Mouse (Mus musculus): ENCODE data around the gene Isy1. TPM values are rescaled to one million over a fixed set of nuclear protein-coding genes. Genes with fewer than 3 reads are reported as not detected.

Isy1 gene
- 68.8 and 74.0 TPM in 2 replicates for polyA plus RNA-seq (2016; fragmentation: Nextera tagmentation; extraction: Ambion mirVana)

DNA sequence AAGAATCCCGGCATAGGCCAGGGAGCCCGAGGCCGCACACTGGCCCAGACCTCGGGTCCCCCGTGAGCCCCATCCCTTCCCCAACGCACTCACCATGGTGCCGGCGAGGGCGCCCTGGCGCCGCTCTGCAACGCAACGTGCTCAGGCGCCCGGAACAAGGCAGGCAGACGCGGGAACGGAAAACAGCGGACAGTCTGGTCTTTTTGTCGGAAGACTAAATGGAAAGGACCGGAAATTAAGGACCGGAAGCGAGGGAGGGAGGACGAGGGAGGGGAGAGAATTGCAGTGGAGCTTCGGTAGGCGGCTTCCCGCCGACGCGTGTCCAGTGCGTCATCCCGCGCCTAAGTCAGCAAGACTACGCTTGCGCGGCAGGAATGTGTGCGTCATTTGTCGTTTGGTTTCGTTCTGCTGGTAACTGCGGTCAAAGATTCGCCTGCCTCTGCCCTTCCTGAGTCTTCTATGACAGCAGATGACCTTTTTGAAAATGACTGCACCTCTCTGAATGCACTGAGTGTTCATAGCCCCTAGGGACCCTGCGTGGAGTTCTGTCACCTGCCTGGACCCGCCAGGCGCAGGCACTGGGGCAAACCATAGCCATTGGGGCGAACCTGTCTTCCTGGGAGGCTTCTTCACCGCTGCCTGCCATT is at the start of gene Isy1:
Gene Isy1 (minus strand): TSS at position 248 of the 647 bp plus-strand sequence.
- no peaks in the 10 kb centered on the region for H3K9me3 ChIP-seq (replicated peaks)
- peak; percentile 95 for DNase-seq (ENCODE audit: low spot score)
- no peaks in the 10 kb centered on the region for H3K27me3 ChIP-seq (ENCODE audit: low read depth, poor library complexity, severe bottlenecking)
- H3K36me3 ChIP-seq: peaks cover 54% of the 10 kb centered on the region
- under 1% methylated on average over 46 of the region's 46 CpGs for WGBS
- H3K4me3 ChIP-seq: peak within 1 kb of the TSS; percentile 86
- peak within 1 kb of the TSS; percentile 94 for H3K27ac ChIP-seq
- H3K4me1 ChIP-seq: peaks cover 16% of the 10 kb centered on the region

DNA sequence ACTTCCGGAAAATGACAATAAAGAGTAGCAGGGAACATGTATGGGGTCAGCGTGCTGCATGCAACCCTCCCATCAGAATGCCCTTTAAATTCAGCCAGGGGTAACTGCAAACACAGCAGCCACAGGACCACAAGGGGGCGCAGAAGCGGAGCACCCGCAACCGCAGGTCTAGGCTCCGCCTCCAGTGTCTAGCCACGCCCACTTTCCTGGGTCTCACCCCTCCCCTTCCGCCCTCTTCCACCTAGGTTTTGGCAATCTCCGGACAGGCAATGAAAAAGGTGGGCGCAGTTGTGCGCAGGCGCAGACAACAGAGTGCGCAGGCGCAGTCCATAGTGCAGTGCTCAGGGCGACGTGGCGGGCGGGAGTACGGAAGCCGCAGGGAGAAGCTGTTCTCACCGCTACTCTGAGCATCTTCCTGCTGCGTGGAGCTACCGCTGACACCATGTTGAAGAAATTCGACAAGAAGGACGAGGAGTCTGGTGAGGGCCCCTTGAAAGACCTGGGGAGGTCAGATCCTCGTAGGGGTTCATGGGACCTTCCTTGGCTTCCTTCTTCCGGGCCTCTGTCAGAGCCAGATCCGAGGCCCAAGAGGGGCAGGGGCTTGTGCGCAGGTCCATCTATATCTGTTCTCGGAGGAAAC is 49.1 kb upstream of the Isy1 start, which contains the start of gene Copg1:
Gene Copg1 (plus strand): TSS at position 221 of the 640 bp plus-strand sequence.
- peak within 1 kb of the TSS; percentile 91 for H3K27ac ChIP-seq
- H3K9me3 ChIP-seq (replicated peaks): no peaks in the 10 kb centered on the region
- under 1% methylated on average over 31 of the region's 31 CpGs for WGBS
- H3K4me1 ChIP-seq: peaks cover 7% of the 10 kb centered on the region
- H3K27me3 ChIP-seq (ENCODE audit: low read depth, poor library complexity, severe bottlenecking): no peaks in the 10 kb centered on the region
- peak; percentile 100 for DNase-seq (ENCODE audit: low spot score)
- H3K36me3 ChIP-seq: peaks cover 37% of the 10 kb centered on the region
- peak within 1 kb of the TSS; percentile 84 for H3K4me3 ChIP-seq

DNA sequence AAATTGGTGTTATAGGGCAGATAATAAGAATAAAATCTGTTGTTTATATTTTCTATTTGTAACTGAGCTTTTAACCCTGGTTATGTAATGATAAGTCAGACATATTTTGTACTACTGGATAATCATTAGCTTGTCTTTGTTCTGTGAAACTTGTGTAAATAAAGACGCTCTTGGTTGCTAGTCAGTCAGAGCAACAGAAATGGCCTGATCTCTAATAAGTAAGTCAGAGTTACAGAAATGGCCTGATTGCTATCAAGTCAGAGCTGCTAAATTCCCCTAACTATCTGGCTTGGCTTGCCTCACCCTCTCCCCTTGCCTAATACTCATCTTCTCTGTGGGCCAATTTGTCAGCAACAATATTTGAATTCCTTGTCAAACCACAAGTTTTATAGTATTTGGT is 48.1 kb upstream of the Isy1 start:
- WGBS: 96% methylated on average over 1 of the region's 1 CpGs
- no peak for DNase-seq (ENCODE audit: low spot score)
- Histone ChIP-seq H3K27me3 (ENCODE audit: low read depth, poor library complexity, severe bottlenecking) (no peaks in the 10 kb centered on the region), H3K36me3 (peaks cover 28% of the 10 kb centered on the region), H3K27ac (no peak overlapping the region), H3K9me3 (replicated peaks) (no peaks in the 10 kb centered on the region), H3K4me1 (peaks cover 7% of the 10 kb centered on the region), H3K4me3 (no peak overlapping the region)

DNA sequence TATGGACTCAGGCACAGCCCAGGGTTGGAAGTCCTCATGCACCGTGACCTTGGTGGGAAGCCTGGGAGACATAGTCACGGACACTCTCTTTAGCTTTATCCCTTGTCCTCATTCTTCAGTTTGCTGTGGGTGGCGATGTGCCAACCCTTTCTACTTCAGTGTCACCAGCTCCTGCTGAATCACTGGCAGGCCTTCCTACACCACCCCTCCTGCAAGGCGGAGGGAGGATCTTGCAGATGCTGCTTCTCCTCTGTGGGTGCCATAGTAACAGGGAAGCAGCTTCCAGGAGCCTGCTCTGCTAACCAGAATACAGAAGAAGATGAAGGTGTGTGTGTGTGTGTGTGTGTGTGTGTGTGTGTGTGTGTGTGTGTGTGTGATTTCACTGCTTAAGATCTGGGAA is 44.2 kb upstream of the Isy1 start:
- no peaks in the 10 kb centered on the region for H3K9me3 ChIP-seq (replicated peaks)
- WGBS: 81% methylated on average over 4 of the region's 4 CpGs
- no peaks in the 10 kb centered on the region for H3K4me1 ChIP-seq
- H3K27ac ChIP-seq: no peak overlapping the region
- H3K27me3 ChIP-seq (ENCODE audit: low read depth, poor library complexity, severe bottlenecking): no peaks in the 10 kb centered on the region
- H3K4me3 ChIP-seq: no peak overlapping the region
- H3K36me3 ChIP-seq: no peaks in the 10 kb centered on the region
- no peak for DNase-seq (ENCODE audit: low spot score)

DNA sequence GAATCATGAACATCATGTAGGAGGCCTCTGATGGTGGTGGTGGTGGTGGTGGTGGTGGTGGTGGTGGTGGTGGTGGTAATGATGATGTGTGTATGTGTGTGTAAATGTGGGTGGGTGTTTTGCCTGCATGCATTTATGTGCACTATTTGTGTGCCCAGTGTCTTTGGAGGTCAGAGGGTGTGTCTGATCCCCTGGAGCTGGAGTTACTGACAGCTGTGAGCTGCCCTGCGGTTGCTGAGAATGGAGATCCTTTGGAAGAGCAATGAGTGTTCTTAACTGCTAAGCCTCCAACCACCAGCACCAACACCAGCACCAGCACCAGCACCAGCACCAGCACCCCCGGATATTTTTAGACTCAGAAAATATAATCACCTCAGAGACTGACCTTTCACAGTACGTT is 43.6 kb upstream of the Isy1 start:
- H3K27ac ChIP-seq: no peak overlapping the region
- no peak for DNase-seq (ENCODE audit: low spot score)
- 82% methylated on average over 3 of the region's 3 CpGs for WGBS
- H3K9me3 ChIP-seq (replicated peaks): no peaks in the 10 kb centered on the region
- H3K27me3 ChIP-seq (ENCODE audit: low read depth, poor library complexity, severe bottlenecking): no peaks in the 10 kb centered on the region
- H3K36me3 ChIP-seq: no peaks in the 10 kb centered on the region
- no peaks in the 10 kb centered on the region for H3K4me1 ChIP-seq
- H3K4me3 ChIP-seq: no peak overlapping the region

DNA sequence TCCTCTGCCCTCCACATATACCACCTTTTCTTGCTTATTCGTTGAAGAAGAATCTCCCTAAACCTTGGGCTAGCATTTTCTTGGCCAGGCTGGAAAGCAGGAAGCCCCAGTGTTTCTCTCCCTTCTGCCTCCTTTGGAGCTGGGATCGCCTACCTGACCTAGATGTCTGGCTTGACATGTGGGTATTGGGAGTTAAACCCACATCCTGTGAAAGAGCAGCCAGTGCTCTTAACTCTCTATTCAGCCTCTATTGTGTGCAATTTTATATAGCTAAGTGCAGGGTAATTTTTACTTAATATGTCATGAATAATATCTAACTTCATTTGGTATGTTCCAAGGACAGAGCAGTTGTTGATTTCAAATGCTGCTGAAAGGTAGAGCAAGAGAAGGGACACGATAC is 41.0 kb upstream of the Isy1 start:
- DNase-seq (ENCODE audit: low spot score): no peak
- 74% methylated on average over 3 of the region's 3 CpGs for WGBS
- H3K27me3 ChIP-seq (ENCODE audit: low read depth, poor library complexity, severe bottlenecking): no peaks in the 10 kb centered on the region
- H3K9me3 ChIP-seq (replicated peaks): no peaks in the 10 kb centered on the region
- no peaks in the 10 kb centered on the region for H3K36me3 ChIP-seq
- peaks cover 5% of the 10 kb centered on the region for H3K4me1 ChIP-seq
- H3K27ac ChIP-seq: no peak overlapping the region
- no peak overlapping the region for H3K4me3 ChIP-seq

DNA sequence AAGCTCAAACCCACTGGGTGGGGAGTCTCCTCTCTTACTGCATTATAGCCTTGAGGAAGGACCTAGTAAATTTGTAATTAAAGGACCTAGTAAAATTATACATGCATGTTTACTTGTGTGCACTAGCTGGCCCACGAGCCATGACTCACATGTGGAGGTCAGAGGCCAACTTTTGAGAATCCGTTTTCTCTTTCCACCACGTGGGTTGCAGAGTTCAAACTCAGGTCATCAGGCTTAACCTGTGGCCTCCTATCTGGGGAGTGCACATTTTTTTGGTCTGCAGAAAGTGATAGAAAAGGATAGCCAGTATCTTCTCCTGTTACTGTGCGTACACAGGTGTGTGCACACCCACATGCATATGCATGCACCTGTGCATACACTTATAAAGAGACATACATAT is 40.4 kb upstream of the Isy1 start:
- peaks cover 5% of the 10 kb centered on the region for H3K4me1 ChIP-seq
- no peak overlapping the region for H3K4me3 ChIP-seq
- no peaks in the 10 kb centered on the region for H3K9me3 ChIP-seq (replicated peaks)
- WGBS: 35% methylated on average over 4 of the region's 4 CpGs
- H3K27ac ChIP-seq: no peak overlapping the region
- H3K36me3 ChIP-seq: no peaks in the 10 kb centered on the region
- H3K27me3 ChIP-seq (ENCODE audit: low read depth, poor library complexity, severe bottlenecking): no peaks in the 10 kb centered on the region
- DNase-seq (ENCODE audit: low spot score): no peak

DNA sequence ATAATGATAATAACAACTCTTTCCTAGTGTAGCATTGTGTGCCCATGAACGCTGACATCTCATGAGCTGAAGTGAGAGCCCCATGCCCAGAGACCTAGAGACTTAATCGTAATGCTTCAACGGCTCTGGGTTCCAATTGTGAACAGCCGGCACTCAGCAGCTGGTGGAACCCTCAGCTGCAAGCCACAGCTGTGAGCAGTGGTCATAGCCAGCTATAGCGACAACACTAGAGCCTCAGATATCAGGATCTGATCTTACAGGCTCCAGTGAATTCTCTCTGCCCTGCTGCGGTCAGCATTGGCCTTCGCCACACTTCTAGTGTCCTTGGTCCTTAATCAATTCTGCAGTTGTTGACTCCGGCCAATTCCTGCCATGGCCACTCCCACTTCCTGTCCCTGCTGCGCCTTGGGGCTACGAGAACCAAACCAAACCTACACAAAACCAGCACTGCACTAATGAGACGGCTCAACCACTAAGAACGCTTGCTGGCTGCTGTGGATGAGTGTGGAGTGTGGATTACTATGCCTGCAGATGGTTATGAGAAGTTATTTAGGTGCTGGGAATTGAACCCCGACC is 37.6 kb upstream of the Isy1 start:
- no peaks in the 10 kb centered on the region for H3K9me3 ChIP-seq (replicated peaks)
- WGBS: 76% methylated on average over 13 of the region's 13 CpGs
- H3K4me3 ChIP-seq: no peak overlapping the region
- H3K36me3 ChIP-seq: no peaks in the 10 kb centered on the region
- peak; percentile 39 for DNase-seq (ENCODE audit: low spot score)
- H3K4me1 ChIP-seq: peaks cover 5% of the 10 kb centered on the region
- H3K27me3 ChIP-seq (ENCODE audit: low read depth, poor library complexity, severe bottlenecking): no peaks in the 10 kb centered on the region
- H3K27ac ChIP-seq: peak overlapping the region; percentile 72; the same call in 1 of the 2 replicates

DNA sequence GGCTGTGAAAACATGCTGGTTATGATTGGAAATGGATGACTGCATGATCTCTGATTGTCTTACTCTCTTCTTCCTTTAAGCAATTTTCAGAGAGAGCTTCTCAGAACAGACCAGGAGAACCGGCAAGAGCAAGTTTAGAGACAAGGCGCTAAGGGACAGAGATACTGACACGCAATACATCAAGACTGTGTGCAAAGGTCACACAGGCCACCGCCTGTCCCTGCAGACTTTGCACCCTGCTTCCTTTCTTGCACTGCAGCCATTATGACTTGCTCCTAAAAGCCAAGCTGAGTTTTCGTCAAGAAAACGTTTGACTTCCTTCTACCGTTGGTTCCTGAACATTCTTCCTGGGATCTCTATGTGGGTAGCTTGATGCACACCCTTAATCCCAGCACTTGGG is 37.0 kb upstream of the Isy1 start:
- Histone ChIP-seq H3K27me3 (ENCODE audit: low read depth, poor library complexity, severe bottlenecking) (no peaks in the 10 kb centered on the region), H3K36me3 (no peaks in the 10 kb centered on the region), H3K9me3 (replicated peaks) (no peaks in the 10 kb centered on the region), H3K4me3 (no peak overlapping the region), H3K27ac (0 out of 2 replicates have a peak overlapping the region, but pooled peaks have one; percentile 72), H3K4me1 (peaks cover 5% of the 10 kb centered on the region)
- WGBS: 93% methylated on average over 7 of the region's 7 CpGs
- DNase-seq (ENCODE audit: low spot score): no peak

DNA sequence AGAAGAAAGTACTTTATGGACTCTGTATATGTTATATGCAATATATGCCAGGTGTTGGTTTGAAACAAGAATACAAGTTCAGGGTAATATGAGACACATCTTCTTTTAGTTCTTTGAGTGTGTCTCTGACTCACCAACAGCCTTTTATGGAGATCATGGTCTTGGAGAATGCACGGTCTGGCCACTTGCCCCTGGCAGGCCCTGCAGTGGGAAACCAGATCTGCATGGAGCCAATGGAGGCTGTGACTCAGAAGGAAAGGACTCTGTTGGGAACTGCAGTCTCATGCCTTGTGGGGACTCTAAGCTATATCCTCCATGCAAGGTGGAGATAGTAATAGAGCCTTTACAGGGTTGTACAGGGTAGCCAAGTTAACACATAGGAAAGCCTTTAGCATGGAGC is 36.5 kb upstream of the Isy1 start:
- no peak for DNase-seq (ENCODE audit: low spot score)
- H3K36me3 ChIP-seq: no peaks in the 10 kb centered on the region
- H3K27ac ChIP-seq: no peak overlapping the region
- H3K4me3 ChIP-seq: no peak overlapping the region
- 85% methylated on average over 1 of the region's 1 CpGs for WGBS
- no peaks in the 10 kb centered on the region for H3K27me3 ChIP-seq (ENCODE audit: low read depth, poor library complexity, severe bottlenecking)
- H3K4me1 ChIP-seq: peaks cover 5% of the 10 kb centered on the region
- H3K9me3 ChIP-seq (replicated peaks): no peaks in the 10 kb centered on the region

DNA sequence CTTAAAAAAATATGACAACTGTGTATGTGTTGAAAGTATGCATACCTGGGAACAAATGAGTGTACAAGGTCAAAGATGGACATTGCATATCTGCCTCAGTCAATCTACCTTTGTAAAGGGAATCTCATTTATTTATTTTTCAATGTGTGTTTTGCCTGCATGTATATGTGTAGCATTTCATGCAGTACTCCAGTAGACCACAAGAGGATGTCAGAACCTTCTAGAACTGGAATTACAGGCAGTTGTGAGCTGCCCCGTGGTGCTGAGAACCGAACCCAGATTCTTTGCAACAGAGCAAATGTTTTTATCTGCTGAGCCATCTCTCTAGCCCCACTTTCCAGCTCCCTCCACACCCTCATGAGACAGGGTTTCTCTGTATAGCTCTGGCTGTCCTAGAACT is 35.4 kb upstream of the Isy1 start:
- Histone ChIP-seq H3K36me3 (no peaks in the 10 kb centered on the region), H3K27ac (no peak overlapping the region), H3K9me3 (replicated peaks) (no peaks in the 10 kb centered on the region), H3K4me1 (peaks cover 5% of the 10 kb centered on the region), H3K4me3 (no peak overlapping the region), H3K27me3 (ENCODE audit: low read depth, poor library complexity, severe bottlenecking) (no peaks in the 10 kb centered on the region)
- DNase-seq (ENCODE audit: low spot score): no peak
- WGBS: 91% methylated on average over 2 of the region's 2 CpGs

DNA sequence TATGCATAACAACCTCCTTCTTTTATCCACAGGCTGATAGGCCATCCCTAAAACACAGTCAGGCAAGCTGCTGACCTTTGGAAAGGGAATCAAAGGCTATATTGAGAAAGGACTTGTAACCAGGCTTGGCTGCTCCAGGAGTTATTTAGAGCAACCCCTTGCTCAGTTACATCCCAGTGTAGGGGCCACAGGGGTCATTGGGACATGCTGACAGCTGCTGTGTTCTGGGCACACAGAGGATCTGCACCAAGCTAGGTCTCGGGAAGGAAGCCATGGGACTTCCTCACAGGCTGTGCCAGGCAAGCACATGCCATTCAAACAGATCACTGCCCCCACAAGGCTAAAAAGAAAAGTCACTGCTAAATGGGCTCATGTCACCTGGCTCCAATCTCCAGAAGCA is 34.5 kb upstream of the Isy1 start:
- WGBS: 48% methylated on average over 1 of the region's 1 CpGs
- H3K9me3 ChIP-seq (replicated peaks): no peaks in the 10 kb centered on the region
- no peak for DNase-seq (ENCODE audit: low spot score)

DNA sequence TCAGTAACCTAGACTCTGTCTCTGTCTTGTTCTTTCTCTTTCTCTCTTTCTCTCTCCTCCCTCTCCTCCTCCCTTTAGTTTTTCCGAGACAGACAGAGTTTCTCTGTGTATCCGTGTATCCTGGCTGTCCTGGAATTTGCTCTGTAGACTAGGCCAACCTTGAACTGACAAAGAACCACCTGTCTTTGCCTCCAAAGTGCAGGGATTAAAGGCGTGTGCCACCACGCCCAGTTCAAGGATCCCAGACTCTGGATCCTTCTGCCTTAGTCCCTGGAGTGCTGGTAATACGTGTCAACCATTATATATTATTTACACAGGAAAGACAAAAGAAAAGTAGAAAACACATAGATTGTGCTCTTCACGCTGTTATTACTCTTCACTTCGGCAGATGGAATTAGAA is 32.6 kb upstream of the Isy1 start:
- WGBS: 88% methylated on average over 7 of the region's 7 CpGs
- Histone ChIP-seq H3K36me3 (no peaks in the 10 kb centered on the region), H3K4me1 (peaks cover 3% of the 10 kb centered on the region), H3K27me3 (ENCODE audit: low read depth, poor library complexity, severe bottlenecking) (no peaks in the 10 kb centered on the region), H3K9me3 (replicated peaks) (no peaks in the 10 kb centered on the region), H3K4me3 (no peak overlapping the region), H3K27ac (no peak overlapping the region)
- DNase-seq (ENCODE audit: low spot score): no peak

More for the DNA sequence above, 34.5 kb upstream of the Isy1 start:
- Histone ChIP-seq H3K27ac (no peak overlapping the region), H3K36me3 (no peaks in the 10 kb centered on the region), H3K4me3 (no peak overlapping the region), H3K27me3 (ENCODE audit: low read depth, poor library complexity, severe bottlenecking) (no peaks in the 10 kb centered on the region), H3K4me1 (peaks cover 5% of the 10 kb centered on the region)
